Mouse (Mus musculus): ENCODE measurements around the gene Gm49425. TPM values are rescaled to one million over a fixed set of nuclear protein-coding genes. Genes with fewer than 3 reads are reported as not detected.

Gene Gm49425
- total RNA-seq (2023): not detected in 4 replicates

GRCm38 (mm10) chr15:101517161-101517560 is at the start of gene Gm49425:
Gm49425 (minus strand) TSS chr15:101517261.

GRCm38 (mm10) chr15:101562850-101563249 is 45.8 kb upstream of the Gm49425 start, which contains the start of gene Krt90:
Krt90 (minus strand) TSS chr15:101562950.

GRCm38 (mm10) chr15:101550567-101550966 is 33.5 kb upstream of the Gm49425 start, which contains the start of gene Krt82:
Krt82 (minus strand) TSS chr15:101550667.

GRCm38 (mm10) chr15:101532720-101533119 is 15.7 kb upstream of the Gm49425 start, which contains the start of gene Krt84:
Krt84 (minus strand) TSS chr15:101532820.

GRCm38 (mm10) chr15:101491431-101491830 is 25.6 kb downstream of the Gm49425 start, which contains the start of gene Krt83:
Krt83 (minus strand) TSS chr15:101491512.

GRCm38 (mm10) chr15:101472952-101473528 is 44.0 kb downstream of the Gm49425 start, which contains the start of gene Krt86:
Krt86 (plus strand) TSS chr15:101473478.

Other genes starting within 250 kb of the Gm49425 start
- gene Atg101, start 233.0 kb downstream of the Gm49425 start, total RNA-seq (2023): 64.1 to 70.9 TPM (median 69.3 TPM) in 4 replicates
- gene 6030408B16Rik, start 224.0 kb downstream of the Gm49425 start, total RNA-seq (2023): 0.94 to 1.6 TPM (median 1.3 TPM) in 4 replicates
- gene Krt80, start 147.1 kb downstream of the Gm49425 start, total RNA-seq (2023): 0.19 to 0.33 TPM in 2 of 4 replicates, not detected in the others
- gene Krt7, start 106.2 kb downstream of the Gm49425 start, total RNA-seq (2023): not detected in 4 replicates
- gene Krt87, start 78.5 kb downstream of the Gm49425 start, total RNA-seq (2023): not detected in 4 replicates
- not detected in 4 replicates for gene Krt88, start 69.5 kb downstream of the Gm49425 start, total RNA-seq (2023)
- gene Krt81, start 53.5 kb downstream of the Gm49425 start, total RNA-seq (2023): not detected in 4 replicates
- gene Krt86, start 43.8 kb downstream of the Gm49425 start, total RNA-seq (2023): not detected in 4 replicates
- gene Krt83, start 25.7 kb downstream of the Gm49425 start, total RNA-seq (2023): not detected in 4 replicates
- gene Krt84, start 15.6 kb upstream of the Gm49425 start, total RNA-seq (2023): not detected in 4 replicates
- not detected in 4 replicates for gene Krt82, start 33.4 kb upstream of the Gm49425 start, total RNA-seq (2023)
- gene Krt90, start 45.7 kb upstream of the Gm49425 start, total RNA-seq (2023): not detected in 4 replicates
- not detected in 4 replicates for gene Krt75, start 56.6 kb upstream of the Gm49425 start, total RNA-seq (2023)
- gene Gm5414, start 110.9 kb upstream of the Gm49425 start, total RNA-seq (2023): not detected in 4 replicates
- gene Gm5478, start 130.1 kb upstream of the Gm49425 start, total RNA-seq (2023): not detected in 4 replicates
- not detected in 4 replicates for gene Krt6b, start 163.0 kb upstream of the Gm49425 start, total RNA-seq (2023)
- gene Krt6a, start 177.0 kb upstream of the Gm49425 start, total RNA-seq (2023): not detected in 4 replicates
- not detected in 4 replicates for gene Krt5, start 195.6 kb upstream of the Gm49425 start, total RNA-seq (2023)
- not detected in 4 replicates for gene Krt71, start 225.8 kb upstream of the Gm49425 start, total RNA-seq (2023)

Measured in B cell, adult 62 days (primary cell).